Mouse (Mus musculus) embryonic facial prominence, embryonic 11.5 days (tissue): ENCODE measurements around the gene Arnt. TPM values are rescaled to one million over a fixed set of nuclear protein-coding genes. Genes with fewer than 3 reads are reported as not detected.
"Not testable (repeated sequence)": the region's sequence is repeated elsewhere in the genome, so short reads cannot be mapped to it uniquely, and the experiment has no call there.

Experiments used
- ATAC-seq: fragments of 200-750 bp; cut with Nextera tagmentation; replicated peaks from 2 replicates; pipeline ENCODE4 v1.8.0; 2017; ENCODE audit warnings: low read depth; ENCODE audit not compliant: insufficient number of reproducible peaks, low FRiP score, low TSS enrichment
- DNase-seq: peaks from one replicate; pipeline ENCODE4 v3.0.0-alpha.2; 2015; ENCODE audit warnings: low spot score
- H3K27ac ChIP-seq: fragments of 300-500 bp; sonication (generic); replicated peaks from 2 replicates; pipeline ENCODE4 v1.5.1; 2014; ENCODE audit warnings: mild to moderate bottlenecking, low read depth, low read length, control low read depth
- H3K27me3 ChIP-seq: fragments of 300-500 bp; sonication (generic); 2 replicates; pipeline ENCODE4 v1.6.1; 2014; ENCODE audit warnings: mild to moderate bottlenecking, low read length, moderate library complexity, mixed read lengths; ENCODE audit not compliant: control insufficient read depth, insufficient read depth
- H3K36me3 ChIP-seq: fragments of 300-500 bp; sonication (generic); replicated peaks from 2 replicates; pipeline ENCODE4 v1.6.1; 2014; ENCODE audit warnings: low read depth, mild to moderate bottlenecking, low read length, moderate library complexity, mixed read lengths; ENCODE audit not compliant: control insufficient read depth, insufficient read depth
- H3K4me1 ChIP-seq: fragments of 300-500 bp; sonication (generic); 2 replicates; pipeline ENCODE4 v1.6.1; 2014; ENCODE audit warnings: low read length, mixed read lengths; ENCODE audit not compliant: control insufficient read depth, insufficient read depth
- H3K4me2 ChIP-seq: fragments of 300-500 bp; sonication (generic); 2 replicates; pipeline ENCODE4 v1.6.1; 2014; ENCODE audit warnings: low read depth, mild to moderate bottlenecking, control low read depth, low read length, moderate library complexity
- H3K4me3 ChIP-seq: fragments of 300-500 bp; sonication (generic); 2 replicates; pipeline ENCODE4 v1.5.1; 2014; ENCODE audit warnings: low read depth, low read length, control low read depth
- H3K9ac ChIP-seq: fragments of 300-500 bp; sonication (generic); replicated peaks from 2 replicates; pipeline ENCODE4 v1.6.1; 2014; ENCODE audit warnings: mild to moderate bottlenecking, control low read depth, low read length
- H3K9me3 ChIP-seq: fragments of 300-500 bp; sonication (generic); replicated peaks from 2 replicates; pipeline ENCODE4 v1.6.1; 2016; ENCODE audit warnings: mild to moderate bottlenecking, low read length, inconsistent platforms, mixed read lengths; ENCODE audit not compliant: control insufficient read depth
- WGBS: fragments of 180-500 bp; shearing (Covaris S2); extraction: QIAGEN DNeasy Blood & Tissue Kit; methylation state at CpG from one replicate; pipeline ENCODE4 v1.1.7; 2014; 5-methylcytosine and 5-hydroxymethylcytosine counted together
- polyA plus RNA-seq: library from polyadenylated mRNA; unstranded; fragments of >200 nt; fragmentation: Nextera tagmentation; extraction: Ambion mirVana; gene quantifications from 2 replicates; pipeline ENCODE4 v1.2.1, GENCODE M21; 2014

The Arnt gene
- polyA plus RNA-seq, 1 experiment from 2014 or later: 29.3 TPM

DNA sequence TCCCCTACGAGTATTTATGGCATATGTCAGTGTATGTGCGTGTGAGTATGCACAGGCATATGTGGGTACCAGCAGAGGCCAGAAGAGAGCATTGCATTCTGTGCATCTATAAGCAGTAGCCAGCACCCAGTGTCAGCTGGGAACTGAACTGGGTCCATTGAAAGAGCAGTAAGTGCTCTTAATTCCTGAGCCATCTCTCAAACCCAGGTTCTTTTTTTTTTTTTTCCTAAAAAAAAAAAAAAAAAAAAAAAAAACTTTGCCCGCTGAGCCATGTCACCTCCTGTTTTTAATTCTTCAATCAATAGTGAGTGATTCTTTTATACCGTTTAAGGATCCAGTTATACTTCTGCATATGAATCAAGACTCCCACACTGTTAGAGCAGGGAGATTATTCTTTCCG lies 99.2 kb downstream of the Arnt start:
- Histone ChIP-seq H3K27ac (no peak overlapping the region), H3K9me3 (no peaks in the 10 kb centered on the region), H3K27me3 (no peaks in the 10 kb centered on the region), H3K4me2 (no peak overlapping the region), H3K4me1 (no peaks in the 10 kb centered on the region), H3K36me3 (no peaks in the 10 kb centered on the region; the same call in 1 of the 2 replicates), H3K9ac (no peak overlapping the region), H3K4me3 (no peak overlapping the region)
- DNase-seq: no peak
- 86% methylated on average over 5 of the region's 5 CpGs for WGBS
- no peak for ATAC-seq

DNA sequence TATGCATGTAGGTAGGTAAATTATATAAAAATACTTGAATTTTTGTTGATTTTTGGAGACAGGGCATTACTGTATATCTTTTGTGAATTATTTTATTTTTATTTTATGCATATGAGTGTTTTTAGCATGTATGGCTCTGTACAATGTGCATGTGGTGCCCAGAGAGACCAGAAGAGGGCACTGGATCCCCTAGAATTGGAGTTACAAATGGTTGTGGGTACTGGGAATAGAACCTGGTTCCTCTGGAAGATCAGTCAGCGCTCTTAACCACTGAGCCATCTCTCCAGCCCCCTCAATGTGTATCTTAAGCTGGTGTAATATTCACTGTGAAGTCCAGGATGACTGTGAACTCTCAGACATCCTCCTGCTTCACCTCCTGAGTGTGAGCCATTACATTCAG lies 100.7 kb downstream of the Arnt start:
- ATAC-seq (no peak), DNase-seq (no peak)
- 84% methylated on average over 1 of the region's 1 CpGs for WGBS
- Histone ChIP-seq H3K27me3 (no peaks in the 10 kb centered on the region), H3K4me1 (no peaks in the 10 kb centered on the region), H3K27ac (no peak overlapping the region), H3K9ac (no peak overlapping the region), H3K4me3 (no peak overlapping the region), H3K36me3 (no peaks in the 10 kb centered on the region; the same call in 1 of the 2 replicates), H3K9me3 (no peaks in the 10 kb centered on the region), H3K4me2 (no peak overlapping the region)

DNA sequence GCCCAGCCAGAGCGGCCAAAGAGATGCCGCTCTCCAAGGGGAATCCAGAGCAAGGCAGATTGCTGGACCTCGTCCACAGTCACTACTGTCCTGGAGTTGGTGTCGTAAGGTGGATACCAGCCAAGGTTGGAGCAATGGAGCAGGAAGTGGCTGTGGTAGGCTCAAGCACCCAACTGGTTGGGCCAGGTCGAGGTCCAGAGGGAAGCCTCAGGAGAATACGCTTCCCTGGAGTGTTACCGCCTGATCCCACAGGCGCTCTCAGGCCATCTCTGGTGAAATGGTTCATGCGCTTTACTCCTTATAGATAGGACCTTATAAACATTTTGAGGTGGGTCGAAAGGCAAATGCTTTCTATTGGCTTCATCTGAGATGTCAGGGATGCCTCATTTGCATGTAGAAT lies 104.7 kb downstream of the Arnt start:
- WGBS: 90% methylated on average over 10 of the region's 10 CpGs
- ATAC-seq (no peak), DNase-seq (no peak)
- H3K4me2 ChIP-seq: no peak overlapping the region
- H3K9me3 ChIP-seq: no peaks in the 10 kb centered on the region
- no peaks in the 10 kb centered on the region for H3K27me3 ChIP-seq
- H3K9ac ChIP-seq: no peak overlapping the region
- no peak overlapping the region for H3K27ac ChIP-seq
- no peaks in the 10 kb centered on the region for H3K4me1 ChIP-seq
- no peak overlapping the region for H3K4me3 ChIP-seq
- H3K36me3 ChIP-seq: no peaks in the 10 kb centered on the region; the same call in 1 of the 2 replicates

DNA sequence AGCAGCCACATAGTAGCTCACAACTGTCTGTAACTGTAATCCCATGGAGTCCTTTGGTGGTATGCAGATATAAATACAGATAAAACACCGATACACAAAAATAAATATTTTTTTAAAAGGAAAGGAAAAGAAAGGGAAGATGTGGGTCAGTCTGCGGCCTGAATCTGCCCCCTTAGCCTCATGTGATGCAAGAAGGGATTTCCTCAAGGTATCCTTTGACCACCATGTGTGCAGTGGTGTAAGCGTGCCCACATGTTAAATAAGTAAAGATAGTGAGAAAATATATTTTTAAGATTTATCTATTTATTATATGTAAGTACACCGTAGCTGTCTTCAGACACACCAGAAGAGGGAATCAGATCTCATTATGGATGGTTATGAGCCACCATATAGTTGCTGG lies 105.6 kb downstream of the Arnt start:
- Histone ChIP-seq H3K27ac (no peak overlapping the region), H3K4me3 (no peak overlapping the region), H3K9ac (no peak overlapping the region), H3K27me3 (no peaks in the 10 kb centered on the region), H3K4me2 (no peak overlapping the region), H3K4me1 (no peaks in the 10 kb centered on the region), H3K36me3 (no peaks in the 10 kb centered on the region; the same call in 1 of the 2 replicates), H3K9me3 (no peaks in the 10 kb centered on the region)
- ATAC-seq (no peak), DNase-seq (no peak)
- WGBS: 94% methylated on average over 4 of the region's 4 CpGs

DNA sequence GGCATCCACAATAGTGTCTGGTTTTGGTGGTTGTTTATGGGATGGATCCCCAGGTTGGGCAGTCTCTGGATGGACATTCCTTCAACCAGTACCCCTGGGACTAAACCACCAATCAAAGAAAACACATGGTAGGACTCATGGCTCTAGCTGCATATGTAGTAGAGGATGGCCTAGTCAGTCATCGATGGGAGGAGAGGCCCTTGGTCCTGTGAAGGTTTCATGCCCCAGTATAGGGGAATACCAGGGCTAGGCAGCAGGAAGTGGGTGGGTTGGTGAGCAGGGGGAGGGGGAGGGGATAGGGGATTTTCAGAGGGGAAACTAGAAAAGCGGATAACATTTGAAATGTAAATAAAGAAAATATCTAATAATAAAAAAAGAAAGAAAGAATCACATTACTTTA lies 107.0 kb downstream of the Arnt start:
- H3K36me3 ChIP-seq, DNase-seq, H3K27ac ChIP-seq, H3K27me3 ChIP-seq, H3K9ac ChIP-seq, H3K4me3 ChIP-seq, H3K4me1 ChIP-seq, ATAC-seq, H3K4me2 ChIP-seq, H3K9me3 ChIP-seq: not testable (repeated sequence)
- WGBS: 73% methylated on average over 2 of the region's 2 CpGs

DNA sequence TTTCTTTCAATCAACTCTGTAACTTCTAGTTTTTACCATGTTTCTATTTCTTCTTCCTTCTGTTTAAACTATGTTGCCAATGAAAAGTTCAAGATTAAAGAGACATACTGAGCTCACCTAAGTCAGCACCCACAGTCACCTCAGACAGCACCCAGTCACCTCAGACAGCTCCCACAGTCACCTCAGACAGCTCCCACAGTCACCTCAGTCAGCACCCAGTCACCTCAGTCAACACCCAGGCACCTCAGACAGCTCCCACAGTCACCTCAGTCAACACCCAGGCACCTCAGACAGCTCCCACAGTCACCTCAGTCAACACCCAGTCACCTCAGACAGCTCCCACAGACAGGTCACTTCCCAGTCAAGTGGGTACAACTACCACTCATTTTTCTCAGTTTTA lies 108.0 kb downstream of the Arnt start:
- ATAC-seq (no peak), DNase-seq (no peak)
- H3K4me1 ChIP-seq: no peaks in the 10 kb centered on the region
- no peak overlapping the region for H3K27ac ChIP-seq
- H3K9me3 ChIP-seq: no peaks in the 10 kb centered on the region
- no peak overlapping the region for H3K4me3 ChIP-seq
- no peaks in the 10 kb centered on the region for H3K36me3 ChIP-seq
- no peak overlapping the region for H3K9ac ChIP-seq
- H3K4me2 ChIP-seq: no peak overlapping the region
- no peaks in the 10 kb centered on the region for H3K27me3 ChIP-seq

DNA sequence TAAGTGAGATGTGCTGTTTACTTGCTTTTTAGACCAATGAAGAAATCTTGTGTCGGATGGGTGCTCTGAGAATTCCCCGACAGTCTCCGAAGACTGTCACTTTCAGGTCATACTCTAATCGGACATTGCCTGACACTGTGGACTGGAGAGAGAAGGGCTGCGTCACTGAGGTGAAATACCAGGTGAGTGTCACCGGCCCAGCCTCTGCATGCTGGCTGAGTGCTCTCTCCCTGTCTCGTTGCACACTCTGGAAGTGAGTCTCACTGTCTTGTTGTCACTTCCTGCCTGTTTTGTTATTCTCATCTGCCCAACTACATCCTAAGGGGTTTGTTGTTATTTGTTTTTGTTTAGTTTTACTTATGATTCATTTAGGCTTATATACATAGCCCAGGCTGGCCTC lies 108.8 kb downstream of the Arnt start:
- Histone ChIP-seq H3K4me3 (no peak overlapping the region), H3K27me3 (no peaks in the 10 kb centered on the region), H3K9ac (no peak overlapping the region), H3K4me1 (no peaks in the 10 kb centered on the region), H3K9me3 (no peaks in the 10 kb centered on the region), H3K4me2 (no peak overlapping the region), H3K36me3 (no peaks in the 10 kb centered on the region), H3K27ac (no peak overlapping the region)
- no peak for ATAC-seq
- WGBS: 71% methylated on average over 7 of the region's 7 CpGs
- DNase-seq: no peak
